Mouse (Mus musculus): ENCODE data around the gene Gm10226.
"Not testable (repeated sequence)": the region's sequence is repeated elsewhere in the genome, so short reads cannot be mapped to it uniquely, and the experiment has no call there.

Gene Gm10226

DNA sequence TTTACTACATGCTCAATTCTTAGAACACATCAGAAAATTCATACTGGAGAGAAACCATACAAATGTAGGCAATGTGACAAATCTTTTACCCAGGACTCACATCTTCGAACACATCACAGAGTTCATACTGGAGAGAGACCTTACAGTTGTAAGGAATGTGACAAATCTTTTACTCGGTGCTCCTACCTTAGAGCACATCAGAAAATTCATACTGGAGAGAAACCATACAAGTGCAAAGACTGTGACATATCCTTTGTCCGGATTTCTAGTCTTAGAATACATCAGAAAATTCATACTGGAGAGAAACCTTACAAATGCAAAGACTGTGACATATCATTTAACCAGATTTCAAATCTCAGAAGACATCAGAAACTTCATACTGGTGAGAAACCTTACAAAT is at the start of gene Gm10226:
Gm10226 (plus strand) TSS at position 301 of the 400 bp plus-strand sequence.
- DNase-seq (ENCODE audit: extremely low spot score, low read depth, low spot score) = no peak

GRCm38 (mm10) chr17:21648791-21649190 is 42.9 kb upstream of the Gm10226 start:
- no peak for DNase-seq (ENCODE audit: extremely low spot score, low read depth, low spot score)

DNA sequence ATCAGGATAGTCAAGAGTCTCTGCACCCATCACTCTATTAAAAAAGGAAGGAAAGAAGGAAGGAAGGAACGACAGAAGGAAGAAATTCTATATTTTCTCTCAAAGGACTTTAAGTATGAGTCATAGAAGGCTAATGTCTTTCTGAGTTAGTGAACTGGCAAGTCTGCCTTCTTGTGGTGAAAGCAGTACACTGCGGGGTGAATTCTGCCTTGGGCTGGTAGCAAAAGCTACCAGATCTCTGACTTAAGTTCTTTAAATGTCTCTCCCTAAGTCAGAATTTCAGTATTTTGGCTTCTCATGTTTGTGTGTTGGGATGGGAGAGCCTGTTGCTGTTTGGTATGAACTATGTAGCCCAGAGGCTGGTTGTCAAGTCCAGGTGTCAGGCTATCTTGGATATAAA is 41.7 kb upstream of the Gm10226 start:
- no peak for DNase-seq (ENCODE audit: extremely low spot score, low read depth, low spot score)

DNA sequence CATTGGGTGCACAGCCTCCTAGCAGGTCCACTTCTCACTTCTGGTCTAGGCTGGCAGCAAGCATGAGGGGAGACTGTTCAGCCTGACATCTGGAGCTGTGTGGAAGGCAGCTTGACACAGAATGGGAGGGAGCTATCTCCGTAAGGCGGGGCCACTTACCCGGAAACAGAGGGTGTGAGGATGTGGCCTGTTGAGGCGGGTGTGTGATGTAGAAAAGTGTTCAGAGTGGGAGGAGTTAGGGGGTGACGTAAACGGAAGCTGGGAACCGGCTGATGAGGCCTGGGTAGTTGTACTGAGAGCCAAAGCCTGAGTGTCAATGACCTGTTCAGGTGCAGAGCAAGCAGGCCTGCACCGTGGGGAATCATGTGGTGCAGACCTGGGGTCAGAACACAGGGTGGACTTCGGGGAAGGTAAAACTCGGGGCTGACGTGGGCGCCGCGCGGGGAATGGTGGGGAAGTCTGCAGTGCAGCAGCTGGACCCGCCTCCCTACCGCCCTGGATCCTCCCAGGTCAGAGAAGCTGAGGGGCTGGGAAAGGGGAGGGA is 41.2 kb upstream of the Gm10226 start, which contains the start of gene Zfp983:
Zfp983 (plus strand) TSS at position 261 of the 544 bp plus-strand sequence.
- DNase-seq (ENCODE audit: extremely low spot score, low read depth, low spot score) = peak; percentile 58

DNA sequence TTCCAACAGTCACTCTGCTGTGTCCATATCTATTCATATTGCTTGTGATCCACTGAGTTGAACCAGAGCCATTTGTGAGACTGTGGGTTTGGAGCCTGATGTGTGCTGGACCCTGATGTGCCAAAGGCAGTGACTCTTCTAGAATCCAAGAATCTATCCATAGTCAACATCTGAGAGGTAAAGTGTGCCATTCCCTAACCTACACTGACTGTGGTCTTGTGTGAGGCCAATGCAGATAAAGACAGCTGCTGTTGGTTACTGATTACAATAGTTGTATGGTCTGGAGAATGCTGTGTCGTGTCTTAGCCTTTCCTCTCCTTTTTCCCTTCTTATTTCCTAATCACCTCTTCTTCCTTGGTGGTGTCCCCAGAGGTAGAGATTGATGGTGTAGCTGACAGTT is 12.8 kb upstream of the Gm10226 start:
- DNase-seq (ENCODE audit: extremely low spot score, low read depth, low spot score) = not testable (repeated sequence)

DNA sequence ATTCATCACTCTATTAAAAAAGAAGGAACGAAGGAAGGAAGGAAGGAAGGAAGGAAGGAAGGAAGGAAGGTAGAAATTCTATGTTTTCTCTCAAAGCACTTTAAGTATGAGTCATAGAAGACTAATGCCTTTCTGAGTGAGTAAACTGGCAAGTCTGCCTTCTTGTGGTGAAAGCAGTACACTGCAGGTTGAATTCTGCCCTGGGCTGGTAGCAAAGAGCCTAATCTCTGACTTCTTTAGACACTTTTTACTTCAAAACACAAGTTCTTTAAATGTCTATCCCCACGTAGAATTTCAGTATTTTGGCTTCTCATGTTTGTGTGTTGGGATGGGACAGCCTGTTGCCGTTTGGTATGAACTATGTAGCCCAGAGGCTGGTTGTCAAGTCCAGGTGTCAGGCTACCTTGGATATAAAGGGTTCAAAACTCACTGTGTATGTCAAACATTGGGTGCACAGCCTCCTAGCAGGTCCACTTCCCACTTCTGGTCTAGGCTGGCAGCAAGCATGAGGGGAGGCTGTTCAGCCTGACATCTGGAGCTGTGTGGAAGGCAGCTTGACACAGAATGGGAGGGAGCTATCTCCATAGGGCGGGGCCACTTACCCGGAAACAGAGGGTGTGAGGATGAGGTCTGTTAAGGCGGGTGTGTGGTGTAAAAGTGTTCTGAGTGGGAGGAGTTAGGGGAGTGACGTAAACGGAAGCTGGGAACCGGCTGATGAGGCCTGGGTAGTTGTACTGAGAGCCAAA is 12.2 kb upstream of the Gm10226 start:
- DNase-seq (ENCODE audit: extremely low spot score, low read depth, low spot score) = peak; percentile 63

- DNase-seq (ENCODE audit: extremely low spot score, low read depth, low spot score) = not testable (repeated sequence)
Observed at GRCm38 (mm10) chr17:21680019-21680376, 11.7 kb upstream of the Gm10226 start.

- no peak for DNase-seq (ENCODE audit: extremely low spot score, low read depth, low spot score)
Observed at GRCm38 (mm10) chr17:21693342-21693741, 1.7 kb downstream of the Gm10226 start.

GRCm38 (mm10) chr17:21696073-21696472 is 4.4 kb downstream of the Gm10226 start:
- no peak for DNase-seq (ENCODE audit: extremely low spot score, low read depth, low spot score)

DNA sequence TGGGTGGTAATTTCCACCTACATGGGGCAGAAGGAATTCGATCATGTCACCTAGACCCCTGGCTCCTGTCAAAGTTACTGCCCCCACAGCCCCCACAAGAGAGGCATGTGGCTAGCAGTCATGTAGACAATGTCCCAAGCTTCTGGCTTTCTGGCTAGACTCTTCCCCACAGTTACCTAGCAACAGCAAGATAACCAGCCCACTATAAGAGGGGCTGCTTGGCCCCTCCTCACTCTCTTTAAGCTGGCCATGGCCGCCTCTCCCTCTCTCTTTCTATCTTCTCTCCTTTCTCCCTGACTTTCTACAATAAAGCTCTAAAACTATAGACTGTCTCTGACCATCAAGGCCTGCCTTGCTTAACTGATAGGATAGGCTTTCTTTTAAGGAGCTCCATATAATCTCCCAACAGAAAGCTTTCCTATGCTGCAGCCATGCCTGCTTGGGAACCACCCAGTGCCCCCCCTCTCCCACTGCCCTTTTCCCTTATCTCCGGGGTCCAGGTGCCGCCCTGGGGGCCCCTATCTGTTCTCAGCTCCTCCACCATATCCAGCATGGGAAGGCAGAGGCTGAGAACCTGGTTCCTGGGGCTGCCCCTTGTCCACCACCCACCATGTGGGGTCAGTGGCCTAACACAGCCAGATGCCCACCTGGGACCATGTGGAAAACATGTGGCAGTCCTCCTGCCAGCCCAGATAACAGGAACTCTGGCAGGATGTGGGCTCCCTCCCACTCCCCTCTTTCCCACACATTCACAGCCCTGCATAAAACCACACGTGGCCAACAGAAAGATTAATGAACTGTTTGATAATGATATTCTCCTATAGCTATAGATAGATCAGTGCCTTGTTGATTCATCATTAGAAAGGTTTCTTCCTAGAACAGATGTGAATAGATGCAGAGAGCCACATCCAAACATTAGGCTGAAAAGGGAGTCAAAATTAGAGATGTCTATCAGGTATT is 10.9 kb downstream of the Gm10226 start:
- no peak for DNase-seq (ENCODE audit: extremely low spot score, low read depth, low spot score)

DNA sequence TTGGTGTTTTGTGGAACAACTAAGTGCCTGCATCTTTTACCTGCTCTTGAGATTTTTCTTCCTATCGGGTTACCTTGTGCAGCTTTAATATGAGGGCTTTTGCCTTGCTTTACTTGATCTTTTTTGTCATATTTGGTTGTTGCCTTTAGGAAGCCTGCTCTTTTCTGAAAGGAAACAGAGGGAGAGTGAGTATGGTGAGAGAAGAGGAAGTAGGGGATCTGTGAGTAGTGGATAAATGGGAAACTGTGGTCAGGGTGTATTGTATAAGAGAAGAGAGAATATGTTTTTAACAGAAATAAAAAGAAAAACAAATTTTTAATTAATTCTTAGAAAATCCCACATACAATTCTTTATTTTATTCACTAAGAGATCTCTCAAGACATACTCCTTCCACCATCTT is 11.8 kb downstream of the Gm10226 start:
- DNase-seq (ENCODE audit: extremely low spot score, low read depth, low spot score) = no peak

GRCm38 (mm10) chr17:21707343-21707996 is 15.8 kb downstream of the Gm10226 start, which contains the start of gene Zfp760:
Gene Zfp760, plus strand, starts transcription at chr17:21707741.
- peak; percentile 77 for DNase-seq (ENCODE audit: extremely low spot score, low read depth, low spot score)

DNA sequence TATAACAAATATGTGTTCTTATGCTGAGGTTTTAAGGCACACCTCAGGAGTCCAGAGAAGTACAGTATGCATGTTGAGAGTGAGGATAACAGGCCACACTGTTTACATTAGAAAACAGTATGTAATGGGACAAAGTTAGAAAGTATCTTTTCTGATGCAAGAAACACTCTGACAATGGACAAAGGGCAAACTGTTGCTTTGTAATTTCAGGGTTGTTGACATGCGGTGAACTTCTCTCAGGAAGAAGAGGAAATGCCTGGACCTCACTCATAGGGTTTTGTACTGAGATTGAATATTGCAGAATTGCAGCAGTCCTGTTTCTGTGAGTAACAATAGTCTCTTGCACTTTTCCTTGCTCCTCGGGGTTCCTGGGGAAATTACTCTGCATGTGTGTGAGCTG is 16.7 kb downstream of the Gm10226 start:
- peak; percentile 10 for DNase-seq (ENCODE audit: extremely low spot score, low read depth, low spot score)

- not testable (repeated sequence) for DNase-seq (ENCODE audit: extremely low spot score, low read depth, low spot score)
Observed at GRCm38 (mm10) chr17:21730495-21730894, 38.8 kb downstream of the Gm10226 start, which contains the start of gene Zfp229. Gene Zfp229, plus strand, starts transcription at chr17:21730795.

GRCm38 (mm10) chr17:21733049-21733448 is 41.4 kb downstream of the Gm10226 start:
- DNase-seq (ENCODE audit: extremely low spot score, low read depth, low spot score) = no peak

DNA sequence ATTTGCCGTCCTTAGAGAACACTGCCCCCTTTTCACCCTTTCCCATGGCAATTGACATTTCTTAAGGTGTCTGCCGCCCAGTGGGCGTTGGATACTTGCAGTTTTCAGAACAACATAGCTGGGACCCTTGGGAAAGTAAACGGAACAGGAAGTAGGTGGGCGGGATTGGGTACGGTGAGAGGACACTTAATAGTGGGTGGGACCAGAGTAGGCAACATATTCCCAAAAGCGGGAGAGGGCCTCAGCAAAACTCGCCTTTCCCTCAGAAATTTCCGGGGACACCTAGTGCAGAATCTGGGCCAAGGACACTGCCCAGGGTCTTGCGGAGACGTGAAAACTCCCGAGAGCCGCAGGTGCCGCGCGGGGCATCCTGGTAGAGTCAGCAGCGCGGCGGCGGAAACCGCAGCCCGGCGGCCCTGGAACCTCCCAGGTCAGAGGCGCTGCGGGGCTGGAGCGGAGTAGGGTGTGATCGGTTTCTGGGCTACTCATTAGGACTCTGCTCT is 41.9 kb downstream of the Gm10226 start:
- peak; percentile 66 for DNase-seq (ENCODE audit: extremely low spot score, low read depth, low spot score)
